Mouse (Mus musculus): ENCODE data around the gene Ppp1r12b. TPM values are rescaled to one million over a fixed set of nuclear protein-coding genes. Genes with fewer than 3 reads are reported as not detected.
"Not testable (repeated sequence)": the region's sequence is repeated elsewhere in the genome, so short reads cannot be mapped to it uniquely, and the experiment has no call there.

Gene Ppp1r12b
- total and polyA plus RNA-seq, 2 experiments, result 2.2 to 5.0 TPM

GRCm38 (mm10) chr1:134850361-134850760 lies 105.4 kb downstream of the Ppp1r12b start:
- 97% methylated on average over 3 of the region's 3 CpGs for WGBS
- no peak overlapping the region for H3K9ac ChIP-seq (ENCODE audit: low read depth, low read length)
- no peaks in the 10 kb centered on the region for H3K79me2 ChIP-seq (ENCODE audit: control insufficient read depth, insufficient read depth, low read length)
- no peak overlapping the region for H3K27ac ChIP-seq (replicated peaks; ENCODE audit: insufficient read depth, low read depth, low read length)
- H3K4me1 ChIP-seq (ENCODE audit: control insufficient read depth, insufficient read depth, low read length), result no peaks in the 10 kb centered on the region
- no peaks in the 10 kb centered on the region; the same call in 1 of the 2 replicates for H3K36me3 ChIP-seq (ENCODE audit: control insufficient read depth, insufficient read depth, low read length)
- H3K4me3 ChIP-seq (ENCODE audit: insufficient read depth, low read depth, low read length), result no peak overlapping the region
- DNase-seq (ENCODE audit: extremely low read depth, low read depth, low spot score), result no peak
- H3K27me3 ChIP-seq (ENCODE audit: control insufficient read depth, insufficient read depth, low read length), result no peaks in the 10 kb centered on the region
- no peak for TF ChIP-seq POLR2A (IDR thresholded peaks at IDR 0.05; ENCODE audit: extremely low read depth, insufficient read depth, low read length)

DNA sequence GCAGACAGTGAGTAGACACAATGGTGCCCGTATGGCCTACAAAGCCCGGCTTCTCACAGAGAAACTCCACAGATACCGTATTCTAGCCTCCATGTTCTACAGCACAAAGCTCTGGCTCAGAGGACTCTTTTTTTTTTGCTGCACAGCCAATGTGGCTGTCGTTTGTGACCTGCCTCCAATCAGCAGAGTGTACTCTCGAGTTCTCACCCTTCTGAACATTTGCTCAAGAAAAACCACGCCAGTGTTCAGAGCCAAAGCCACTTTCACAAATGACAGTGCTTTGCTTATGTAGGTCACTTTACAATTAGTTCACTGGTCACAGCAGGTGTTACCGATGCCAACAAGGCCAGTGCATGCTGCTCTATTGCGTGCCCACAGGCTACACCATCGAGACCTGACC lies 107.9 kb downstream of the Ppp1r12b start:
- H3K9ac ChIP-seq (ENCODE audit: low read depth, low read length), result no peak overlapping the region
- TF ChIP-seq POLR2A (IDR thresholded peaks at IDR 0.05; ENCODE audit: extremely low read depth, insufficient read depth, low read length), result no peak
- TF ChIP-seq CTCF (IDR thresholded peaks at IDR 0.05; ENCODE audit: low read depth, low read length), result no peak
- no peaks in the 10 kb centered on the region for H3K27me3 ChIP-seq (ENCODE audit: control insufficient read depth, insufficient read depth, low read length)
- WGBS, result 89% methylated on average over 9 of the region's 9 CpGs
- no peaks in the 10 kb centered on the region for H3K4me1 ChIP-seq (ENCODE audit: control insufficient read depth, insufficient read depth, low read length)
- H3K36me3 ChIP-seq (ENCODE audit: control insufficient read depth, insufficient read depth, low read length), result no peaks in the 10 kb centered on the region; the same call in 1 of the 2 replicates
- DNase-seq (ENCODE audit: extremely low read depth, low read depth, low spot score), result no peak
- H3K79me2 ChIP-seq (ENCODE audit: control insufficient read depth, insufficient read depth, low read length), result no peaks in the 10 kb centered on the region
- no peak overlapping the region for H3K27ac ChIP-seq (replicated peaks; ENCODE audit: insufficient read depth, low read depth, low read length)
- no peak overlapping the region for H3K4me3 ChIP-seq (ENCODE audit: insufficient read depth, low read depth, low read length)

- Histone ChIP-seq H3K79me2 (ENCODE audit: control insufficient read depth, insufficient read depth, low read length) (no peaks in the 10 kb centered on the region), H3K9ac (ENCODE audit: low read depth, low read length) (no peak overlapping the region), H3K27ac (replicated peaks; ENCODE audit: insufficient read depth, low read depth, low read length) (no peak overlapping the region), H3K4me3 (ENCODE audit: insufficient read depth, low read depth, low read length) (no peak overlapping the region), H3K36me3 (ENCODE audit: control insufficient read depth, insufficient read depth, low read length) (peaks cover 4% of the 10 kb centered on the region; the same call in 1 of the 2 replicates), H3K4me1 (ENCODE audit: control insufficient read depth, insufficient read depth, low read length) (no peaks in the 10 kb centered on the region), H3K27me3 (ENCODE audit: control insufficient read depth, insufficient read depth, low read length) (no peaks in the 10 kb centered on the region)
- TF ChIP-seq POLR2A (IDR thresholded peaks at IDR 0.05; ENCODE audit: extremely low read depth, insufficient read depth, low read length) (no peak), CTCF (IDR thresholded peaks at IDR 0.05; ENCODE audit: low read depth, low read length) (no peak)
- DNase-seq (ENCODE audit: extremely low read depth, low read depth, low spot score), result no peak
- 92% methylated on average over 10 of the region's 10 CpGs for WGBS
Observed at GRCm38 (mm10) chr1:134846295-134846988, 109.3 kb downstream of the Ppp1r12b start.

- no peak overlapping the region for H3K9ac ChIP-seq (ENCODE audit: low read depth, low read length)
- DNase-seq (ENCODE audit: extremely low read depth, low read depth, low spot score), result no peak
- no peak overlapping the region for H3K4me3 ChIP-seq (ENCODE audit: insufficient read depth, low read depth, low read length)
- TF ChIP-seq CTCF (IDR thresholded peaks at IDR 0.05; ENCODE audit: low read depth, low read length), result no peak
- TF ChIP-seq POLR2A (IDR thresholded peaks at IDR 0.05; ENCODE audit: extremely low read depth, insufficient read depth, low read length), result no peak
- no peaks in the 10 kb centered on the region for H3K27me3 ChIP-seq (ENCODE audit: control insufficient read depth, insufficient read depth, low read length)
- no peaks in the 10 kb centered on the region for H3K4me1 ChIP-seq (ENCODE audit: control insufficient read depth, insufficient read depth, low read length)
- no peaks in the 10 kb centered on the region for H3K79me2 ChIP-seq (ENCODE audit: control insufficient read depth, insufficient read depth, low read length)
- peaks cover 12% of the 10 kb centered on the region for H3K36me3 ChIP-seq (ENCODE audit: control insufficient read depth, insufficient read depth, low read length)
- no peak overlapping the region for H3K27ac ChIP-seq (replicated peaks; ENCODE audit: insufficient read depth, low read depth, low read length)
- WGBS, result 93% methylated on average over 6 of the region's 6 CpGs
Observed at GRCm38 (mm10) chr1:134843369-134843768, 112.4 kb downstream of the Ppp1r12b start.

GRCm38 (mm10) chr1:134836909-134837480 lies 118.7 kb downstream of the Ppp1r12b start:
- H3K4me1 ChIP-seq (ENCODE audit: control insufficient read depth, insufficient read depth, low read length), result no peaks in the 10 kb centered on the region
- DNase-seq (ENCODE audit: extremely low read depth, low read depth, low spot score), result no peak
- H3K9ac ChIP-seq (ENCODE audit: low read depth, low read length), result no peak overlapping the region
- no peak overlapping the region for H3K4me3 ChIP-seq (ENCODE audit: insufficient read depth, low read depth, low read length)
- no peaks in the 10 kb centered on the region for H3K79me2 ChIP-seq (ENCODE audit: control insufficient read depth, insufficient read depth, low read length)
- TF ChIP-seq CTCF (IDR thresholded peaks at IDR 0.05; ENCODE audit: low read depth, low read length) (0 out of 2 replicates have a peak, but pooled peaks have one; percentile 4), POLR2A (IDR thresholded peaks at IDR 0.05; ENCODE audit: extremely low read depth, insufficient read depth, low read length) (no peak)
- WGBS, result 90% methylated on average over 10 of the region's 10 CpGs
- H3K36me3 ChIP-seq (ENCODE audit: control insufficient read depth, insufficient read depth, low read length), result peaks cover 40% of the 10 kb centered on the region
- H3K27me3 ChIP-seq (ENCODE audit: control insufficient read depth, insufficient read depth, low read length), result no peaks in the 10 kb centered on the region
- H3K27ac ChIP-seq (replicated peaks; ENCODE audit: insufficient read depth, low read depth, low read length), result no peak overlapping the region

GRCm38 (mm10) chr1:134830881-134831280 lies 124.9 kb downstream of the Ppp1r12b start:
- H3K9ac ChIP-seq (ENCODE audit: low read depth, low read length); H3K4me3 ChIP-seq (ENCODE audit: insufficient read depth, low read depth, low read length); DNase-seq (ENCODE audit: extremely low read depth, low read depth, low spot score); H3K27me3 ChIP-seq (ENCODE audit: control insufficient read depth, insufficient read depth, low read length); H3K4me1 ChIP-seq (ENCODE audit: control insufficient read depth, insufficient read depth, low read length); H3K27ac ChIP-seq (replicated peaks; ENCODE audit: insufficient read depth, low read depth, low read length); H3K79me2 ChIP-seq (ENCODE audit: control insufficient read depth, insufficient read depth, low read length): not testable (repeated sequence)
- 87% methylated on average over 3 of the region's 3 CpGs for WGBS
- H3K36me3 ChIP-seq (ENCODE audit: control insufficient read depth, insufficient read depth, low read length), result peaks cover 23% of the 10 kb centered on the region

Measured in liver, adult 2 months (tissue).